Mouse (Mus musculus) spleen, embryonic (tissue): ENCODE results near the gene Eno1.
"Not testable (repeated sequence)": the region's sequence is repeated elsewhere in the genome, so short reads cannot be mapped to it uniquely, and the experiment has no call there.

Experiments
- CTCF ChIA-PET: fragments of 350-600 bp; sonication (Branson Sonifier 250); formaldehyde crosslinking; loops from one replicate; lab custom pipeline; 2022; lab: Charles Lee

Gene Eno1

DNA sequence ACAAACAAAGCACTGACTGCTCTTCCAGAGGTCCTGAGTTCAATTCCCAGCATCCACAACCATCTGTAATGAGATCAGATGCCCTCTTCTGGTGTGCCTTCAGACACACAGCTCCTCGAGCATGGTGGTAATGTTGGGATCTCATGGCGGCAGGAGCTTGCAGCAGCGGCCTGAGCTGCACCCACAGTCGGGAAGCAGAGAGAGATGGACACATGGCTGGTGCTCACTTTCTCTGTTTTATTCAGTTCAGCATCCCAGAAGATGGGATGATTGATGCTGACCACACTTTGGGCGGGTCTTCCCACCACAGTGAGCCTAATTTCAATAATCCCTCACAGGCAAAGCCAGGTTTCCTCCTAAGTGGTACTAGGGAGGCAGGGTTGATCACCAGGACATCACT, 39.0 kb downstream of the Eno1 start:
- CTCF ChIA-PET: no interaction called here

DNA sequence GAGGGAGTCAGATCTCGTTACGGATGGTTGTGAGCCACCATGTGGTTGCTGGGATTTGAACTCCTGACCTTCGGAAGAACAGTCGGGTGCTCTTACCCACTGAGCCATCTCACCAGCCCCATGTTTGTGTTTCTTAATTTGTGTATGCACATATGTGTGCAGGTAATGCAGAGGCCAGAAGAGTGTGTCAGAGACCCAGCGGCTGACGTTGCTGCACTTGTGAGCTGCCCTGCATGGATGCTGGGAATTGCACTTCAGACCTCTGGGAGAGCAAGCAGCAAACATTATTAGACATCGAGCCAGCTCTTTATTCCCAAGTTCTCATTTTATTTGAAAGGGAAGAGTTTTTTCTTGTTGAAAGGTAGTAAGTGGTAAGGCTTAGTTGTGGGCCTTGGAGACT, 42.8 kb downstream of the Eno1 start:
- CTCF ChIA-PET: not testable (repeated sequence)

DNA sequence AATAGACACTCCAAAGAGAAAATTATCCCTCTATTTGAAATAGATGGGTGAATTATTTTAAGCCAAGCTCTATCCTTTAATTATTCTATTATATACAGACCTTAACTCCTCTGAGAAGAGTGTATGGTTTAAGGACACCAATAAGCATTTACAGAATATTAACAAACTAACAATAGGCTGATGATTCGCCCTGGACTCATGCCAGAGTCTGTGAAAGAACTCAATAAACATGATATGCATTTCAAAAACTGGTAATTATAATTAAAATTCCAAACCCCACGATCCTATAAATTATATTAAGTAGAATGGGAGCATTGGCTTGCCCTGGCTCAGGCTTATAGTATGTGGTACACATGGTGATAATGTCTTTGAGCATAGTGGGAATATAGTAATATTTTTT, 43.5 kb downstream of the Eno1 start:
- CTCF ChIA-PET: interaction anchor here (0.6 to 1.6 kb wide), 2 partner anchors 15 to 21 kb away, joined by 5 to 9 read pairs; no protein-coding TSS in a partner anchor

DNA sequence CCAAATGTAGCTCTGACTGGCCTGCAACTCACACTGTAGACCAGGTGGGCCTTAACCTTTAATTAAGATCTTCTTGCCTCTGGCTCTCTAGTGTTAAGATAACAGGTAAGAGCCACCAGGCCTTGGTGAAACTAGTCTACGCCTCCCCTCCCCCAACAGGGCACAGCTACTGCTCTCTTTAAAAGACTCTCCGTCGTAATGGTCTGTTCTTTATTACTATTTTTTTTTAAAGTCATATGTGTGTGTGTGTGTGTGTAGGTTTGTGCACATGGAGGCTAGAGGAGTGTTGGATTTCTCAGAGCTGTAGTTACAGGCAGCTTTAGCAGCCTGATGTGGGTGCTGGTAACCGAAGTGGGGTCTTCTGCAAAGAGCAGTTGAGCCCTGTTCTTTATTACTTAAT, 43.9 kb downstream of the Eno1 start:
- CTCF ChIA-PET: interaction anchor here (0.6 to 1.6 kb wide), 2 partner anchors 15 to 20 kb away, joined by 5 to 9 read pairs; no protein-coding TSS in a partner anchor

DNA sequence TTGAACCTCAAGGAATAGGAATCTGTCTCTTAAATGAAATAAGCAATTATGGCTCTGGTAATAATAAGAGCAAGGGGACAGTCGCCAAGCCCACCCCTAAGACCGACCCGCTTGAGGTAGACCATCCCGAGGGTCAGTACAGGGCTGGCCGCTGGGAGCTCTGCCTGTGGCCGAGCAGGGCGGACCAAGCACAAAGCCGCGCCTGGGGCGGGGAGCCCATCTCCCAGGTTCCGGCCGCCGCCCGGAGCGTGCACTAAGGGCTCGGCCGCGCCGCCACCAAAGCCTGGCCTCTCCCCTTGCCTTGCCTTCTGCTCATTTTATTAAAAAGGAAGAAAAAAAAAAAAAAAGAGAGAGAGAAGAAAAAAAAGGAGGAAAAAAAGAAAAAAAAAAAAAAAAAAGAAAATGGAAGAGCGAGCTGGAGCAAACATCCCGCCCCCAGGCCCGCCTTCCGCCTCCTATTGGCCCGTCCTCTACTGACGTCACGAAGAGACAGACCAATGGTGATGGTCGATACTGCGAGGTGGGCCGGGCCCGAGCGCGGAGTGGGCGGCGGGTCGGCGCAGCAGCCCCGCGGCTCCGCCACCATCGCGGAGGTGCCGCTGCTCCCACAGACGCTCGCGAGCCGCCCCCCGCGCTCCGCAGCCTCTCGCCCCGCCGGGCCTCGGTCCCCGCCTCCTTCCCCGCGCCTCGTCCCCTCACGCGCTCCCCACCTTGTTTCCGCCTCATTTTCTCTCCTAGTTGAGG, 44.7 kb downstream of the Eno1 start, which contains the start of gene Rere:
Gene Rere, plus strand, starts transcription at position 629 of the 744 bp plus-strand sequence.
- CTCF ChIA-PET: interaction anchor here (1.6 kb wide), 1 partner anchor 16 kb away, joined by 9 read pairs; no protein-coding TSS in a partner anchor

DNA sequence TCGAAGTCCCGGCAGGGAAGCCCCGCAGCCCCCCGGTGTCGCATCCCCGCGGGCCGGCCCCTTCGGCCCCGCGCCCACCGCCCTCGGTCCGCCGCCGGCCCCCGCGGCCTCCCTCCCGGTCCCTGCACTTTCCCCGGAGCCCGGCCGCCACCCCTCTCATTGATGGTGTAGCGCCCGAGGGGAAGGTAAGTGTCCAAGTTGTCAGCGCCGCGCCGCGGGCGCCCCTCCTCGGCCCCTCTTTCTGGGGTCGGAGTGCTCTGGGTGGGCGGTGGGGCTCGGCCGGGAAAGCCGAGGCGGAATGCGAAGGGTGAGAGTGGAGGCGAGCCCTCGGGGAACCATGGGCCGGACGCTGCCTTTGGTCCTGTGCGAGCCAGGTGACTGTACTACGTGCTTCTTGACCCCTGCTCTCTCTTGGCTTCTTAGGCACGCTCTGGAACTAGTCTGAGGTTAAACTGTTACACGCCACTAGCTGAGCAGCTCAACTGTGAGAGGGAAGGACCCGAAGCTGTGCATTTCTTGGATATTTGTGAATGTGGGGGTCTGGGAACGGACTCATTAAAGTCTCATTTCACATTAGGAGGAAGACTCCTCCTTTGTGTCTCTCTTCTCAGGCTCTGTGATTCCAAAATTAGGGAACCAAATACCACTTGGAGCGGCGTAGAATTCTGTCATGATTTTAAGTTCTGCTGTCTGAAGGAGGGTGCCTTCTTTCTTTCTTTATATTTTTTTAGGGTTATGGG, 45.5 kb downstream of the Eno1 start:
- CTCF ChIA-PET: interaction anchor here (1.6 kb wide), 1 partner anchor 17 kb away, joined by 9 read pairs; no protein-coding TSS in a partner anchor

DNA sequence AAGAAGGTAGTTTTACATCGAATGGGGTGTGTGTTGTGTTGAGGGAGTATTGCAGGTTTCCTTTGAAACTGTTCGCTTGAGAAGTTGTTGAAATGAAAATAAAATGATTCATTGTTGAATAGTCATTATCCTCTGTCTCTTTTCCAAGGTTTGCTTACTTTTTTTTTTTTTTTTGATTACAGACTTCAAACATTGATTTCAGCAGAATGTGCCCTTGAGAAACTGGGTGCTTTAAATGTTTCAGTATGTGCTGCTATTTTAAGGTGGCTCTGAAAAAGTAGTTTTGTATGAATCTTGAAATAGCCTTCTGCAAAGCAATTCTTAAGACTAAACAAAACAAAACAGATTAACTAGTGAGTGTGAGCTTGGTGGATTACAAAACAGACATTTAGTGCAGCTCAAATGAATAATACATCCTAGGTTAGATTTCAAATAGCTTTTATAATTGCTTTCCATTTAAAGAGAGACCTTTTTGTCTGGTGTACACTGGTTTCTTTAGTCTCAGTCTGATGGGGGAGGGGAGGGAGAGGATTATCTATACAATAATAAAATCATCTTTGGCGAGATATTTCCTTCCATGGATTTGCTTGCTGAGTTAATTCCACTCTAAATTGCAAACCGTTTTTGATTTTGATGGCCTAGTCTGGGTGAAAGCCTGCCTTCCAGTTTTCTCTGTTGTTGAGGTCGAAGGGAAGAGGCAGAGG, 46.3 kb downstream of the Eno1 start:
- CTCF ChIA-PET: interaction anchor here (0.6 to 0.7 kb wide), 2 partner anchors 14 to 625 kb away, joined by 3 to 6 read pairs; no protein-coding TSS in a partner anchor

DNA sequence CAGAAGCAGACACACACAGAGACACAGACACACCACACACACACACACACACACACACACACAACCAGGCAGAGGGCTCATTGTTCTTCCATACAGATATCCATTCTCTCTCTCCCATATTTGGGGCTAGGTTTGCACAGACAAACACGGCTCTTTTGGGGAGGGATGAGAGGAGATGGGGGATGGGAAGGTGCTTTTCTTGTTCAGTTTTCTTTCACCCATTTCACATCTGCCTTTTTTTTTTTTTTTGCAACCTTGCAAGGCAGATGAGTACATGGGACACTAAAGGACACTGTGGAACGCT, 46.8 kb downstream of the Eno1 start:
- CTCF ChIA-PET: interaction anchor here (0.6 to 0.7 kb wide), 2 partner anchors 14 to 624 kb away, joined by 3 to 6 read pairs; no protein-coding TSS in a partner anchor

DNA sequence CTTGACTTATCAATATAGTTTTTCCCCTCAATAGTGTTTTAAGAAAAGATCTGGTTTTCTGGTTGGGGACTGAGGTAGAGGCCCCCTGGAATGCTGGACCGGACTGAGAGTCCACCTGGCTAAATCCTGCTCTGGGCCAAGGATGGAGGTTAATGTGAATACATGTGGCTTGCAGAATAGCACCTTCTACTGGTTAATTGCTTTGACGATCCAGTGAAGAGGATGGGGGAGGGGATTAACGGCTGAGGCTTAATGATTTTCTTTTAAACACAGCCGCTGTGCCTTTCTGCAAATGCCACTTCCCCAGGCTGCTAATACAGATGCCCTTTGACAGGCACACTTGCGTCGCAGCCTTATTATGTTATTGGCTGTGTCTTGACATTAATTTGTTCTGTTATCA, 47.5 kb downstream of the Eno1 start:
- CTCF ChIA-PET: no interaction called here

DNA sequence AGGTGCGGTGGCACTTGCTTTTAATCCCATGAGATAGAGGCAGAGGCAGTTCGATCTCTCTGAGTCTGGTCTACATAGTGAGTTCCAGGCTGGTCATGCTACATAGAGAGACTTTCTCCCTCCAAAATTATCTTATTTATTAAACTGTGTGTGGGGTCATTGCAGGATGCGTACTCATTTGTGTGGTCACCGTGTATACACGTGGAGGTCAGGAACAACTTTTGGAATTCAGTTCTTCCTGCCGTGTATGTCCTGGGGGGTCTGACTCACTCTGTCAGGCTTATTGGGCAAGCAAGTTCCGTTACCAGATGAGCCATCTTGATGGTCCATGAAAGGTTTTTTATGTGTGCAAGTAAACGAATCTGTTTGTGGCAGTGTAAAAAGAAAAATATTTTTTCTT, 50.5 kb downstream of the Eno1 start:
- CTCF ChIA-PET: no interaction called here

DNA sequence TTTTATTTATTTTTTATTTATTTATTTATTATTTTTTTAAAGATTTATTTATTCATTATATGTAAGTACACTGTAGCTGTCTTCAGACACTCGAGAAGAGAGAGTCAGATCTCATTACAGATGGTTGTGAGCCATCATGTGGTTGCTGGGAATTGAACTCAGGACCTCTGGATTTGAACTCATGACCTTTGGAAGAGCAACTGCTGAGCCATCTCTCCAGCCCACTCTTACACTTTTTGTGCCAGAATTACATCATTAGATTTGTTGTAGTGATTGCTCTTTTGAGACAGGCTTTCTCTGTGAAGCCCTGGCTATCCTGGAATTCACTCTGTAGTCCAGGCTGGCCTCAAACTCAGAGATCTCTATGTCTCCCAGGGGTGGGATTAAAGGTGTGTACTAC, 50.9 kb downstream of the Eno1 start:
- CTCF ChIA-PET: not testable (repeated sequence)

DNA sequence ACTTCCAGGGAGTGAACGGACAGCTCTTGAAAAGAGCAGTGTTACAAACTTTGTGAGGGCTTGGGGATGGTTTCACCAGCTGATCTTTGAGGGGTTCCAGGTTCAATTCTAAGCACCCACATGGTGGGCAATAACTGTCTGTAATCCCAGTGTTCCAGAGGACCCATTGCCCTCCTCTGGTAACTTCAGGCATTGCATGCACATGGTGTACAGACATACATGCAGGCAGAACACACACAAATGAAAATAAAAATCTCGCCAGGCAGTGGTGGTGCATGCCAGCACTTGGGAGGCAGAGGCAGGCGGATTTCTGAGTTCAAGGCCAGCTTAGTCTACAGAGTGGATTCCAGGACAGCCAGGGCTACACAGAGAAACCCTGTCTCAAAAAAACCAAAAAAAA, 55.4 kb downstream of the Eno1 start:
- CTCF ChIA-PET: interaction anchor here (0.6 kb wide), 1 partner anchor 14 kb away, joined by 3 read pairs; no protein-coding TSS in a partner anchor

DNA sequence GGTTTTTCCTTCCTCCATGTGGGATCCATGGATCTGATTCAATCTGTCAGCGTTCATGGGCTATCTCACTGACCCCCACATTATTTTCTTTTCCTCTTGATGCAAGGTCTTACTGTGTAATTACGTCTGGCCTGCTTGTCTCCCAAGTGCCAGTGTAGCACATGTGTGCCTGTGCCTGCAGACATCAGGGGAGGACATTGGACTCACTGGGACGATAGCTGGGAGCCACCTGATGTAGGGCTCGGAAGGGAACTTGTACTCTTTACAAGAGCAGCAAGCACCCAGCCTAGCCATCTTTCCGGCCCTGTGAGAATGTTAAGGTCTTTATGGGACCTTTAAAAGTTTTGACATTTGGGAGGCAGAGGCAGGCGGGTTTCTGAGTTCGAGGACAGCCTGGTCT, 58.3 kb downstream of the Eno1 start:
- CTCF ChIA-PET: no interaction called here

DNA sequence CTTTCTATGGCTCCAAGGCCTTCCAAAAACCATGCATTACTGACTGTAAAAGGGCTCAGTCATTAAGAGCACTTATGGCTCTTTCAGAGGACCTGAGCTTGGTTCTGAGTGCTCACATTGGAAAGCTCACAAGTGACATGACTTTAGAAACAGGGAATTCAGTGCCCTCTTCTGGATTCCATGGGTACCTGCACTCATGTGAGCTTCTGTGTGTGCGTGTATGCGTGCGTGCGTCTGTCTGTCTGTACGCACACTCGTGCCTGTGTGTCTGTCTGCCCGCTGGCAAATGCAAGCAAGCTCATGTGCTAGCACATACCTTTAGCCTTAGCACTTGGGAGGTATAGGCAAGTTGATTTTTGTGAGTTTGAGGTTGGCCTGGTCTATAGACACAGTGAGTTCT, 59.4 kb downstream of the Eno1 start:
- CTCF ChIA-PET: interaction anchor here (0.6 to 0.8 kb wide), 2 partner anchors 263 to 764 kb away, joined by 4 to 12 read pairs; no protein-coding TSS in a partner anchor
